Mouse (Mus musculus) cerebellum, adult 11 months (tissue): ENCODE data around the gene Myoz2.

Experiments used
- DNase-seq: peaks from one replicate; pipeline ENCODE4 v3.0.0; 2022

Myoz2 gene

GRCm38 (mm10) chr3:123034752-123035151 lies at the start of gene Myoz2:
Myoz2 (minus strand) TSS chr3:123035015.
- DNase-seq: no peak

GRCm38 (mm10) chr3:123081665-123082064 lies 46.9 kb upstream of the Myoz2 start:
- no peak for DNase-seq

GRCm38 (mm10) chr3:123080943-123081342 lies 46.1 kb upstream of the Myoz2 start:
- DNase-seq: no peak

- no peak for DNase-seq
These were observed 45.4 kb upstream of the Myoz2 start for GRCm38 (mm10) chr3:123080017-123080725.

- DNase-seq: no peak
These were observed 40.9 kb upstream of the Myoz2 start for GRCm38 (mm10) chr3:123075759-123076158.

- DNase-seq: no peak
These were observed 40.2 kb upstream of the Myoz2 start for GRCm38 (mm10) chr3:123075034-123075433.

GRCm38 (mm10) chr3:123073351-123073750 lies 38.5 kb upstream of the Myoz2 start:
- DNase-seq: no peak

- no peak for DNase-seq
These were observed 37.7 kb upstream of the Myoz2 start for GRCm38 (mm10) chr3:123072472-123072871.

GRCm38 (mm10) chr3:123070996-123071395 lies 36.2 kb upstream of the Myoz2 start:
- DNase-seq: no peak

GRCm38 (mm10) chr3:123066836-123067235 lies 32.0 kb upstream of the Myoz2 start:
- DNase-seq: no peak

- DNase-seq: no peak
These were observed 30.7 kb upstream of the Myoz2 start for GRCm38 (mm10) chr3:123065466-123065865.

- DNase-seq: no peak
These were observed 29.4 kb upstream of the Myoz2 start for GRCm38 (mm10) chr3:123064186-123064585.

- no peak for DNase-seq
These were observed 27.1 kb upstream of the Myoz2 start for GRCm38 (mm10) chr3:123061931-123062330.

- DNase-seq: no peak
These were observed 24.0 kb upstream of the Myoz2 start for GRCm38 (mm10) chr3:123058832-123059231.

- no peak for DNase-seq
These were observed 19.4 kb upstream of the Myoz2 start for GRCm38 (mm10) chr3:123054178-123054577.

GRCm38 (mm10) chr3:123053192-123053938 lies 18.6 kb upstream of the Myoz2 start:
- no peak for DNase-seq

GRCm38 (mm10) chr3:123042308-123042707 lies 7.5 kb upstream of the Myoz2 start:
- DNase-seq: no peak

GRCm38 (mm10) chr3:123033804-123034203 lies 1.0 kb downstream of the Myoz2 start:
- DNase-seq: no peak

GRCm38 (mm10) chr3:123025634-123026033 lies 9.2 kb downstream of the Myoz2 start:
- DNase-seq: no peak

- no peak for DNase-seq
These were observed 10.2 kb downstream of the Myoz2 start for GRCm38 (mm10) chr3:123024496-123025234.

- DNase-seq: no peak
These were observed 16.0 kb downstream of the Myoz2 start for GRCm38 (mm10) chr3:123018792-123019191.

GRCm38 (mm10) chr3:123013476-123013875 lies 21.3 kb downstream of the Myoz2 start:
- DNase-seq: no peak

GRCm38 (mm10) chr3:123009417-123009816 lies 25.4 kb downstream of the Myoz2 start:
- no peak for DNase-seq

- no peak for DNase-seq
These were observed 27.4 kb downstream of the Myoz2 start for GRCm38 (mm10) chr3:123007386-123007785.
